Mouse (Mus musculus): Measurements from ENCODE around the gene Tuba8. TPM values are rescaled to one million over a fixed set of nuclear protein-coding genes. Genes with fewer than 3 reads are reported as not detected.

The Tuba8 gene
- polyA plus RNA-seq, 1 experiment from 2014 or later: not detected

GRCm38 (mm10) chr6:121200458-121200857 is 10.0 kb upstream of the Tuba8 start:
- 71% methylated on average over 2 of the region's 4 CpGs for WGBS
- Histone ChIP-seq H3K27ac (replicated peaks in 1 of 2; ENCODE audit: control insufficient read depth in 1 of 2, insufficient read depth in 1 of 2, low read depth in 2 of 2, low read length in 2 of 2) (no peak overlapping the region), H3K4me1 (ENCODE audit: control insufficient read depth in 2 of 2, insufficient read depth in 2 of 2, low read length in 2 of 2) (no peaks in the 10 kb centered on the region), H3K27me3 (ENCODE audit: control insufficient read depth, insufficient read depth, low read length) (no peaks in the 10 kb centered on the region), H3K4me3 (ENCODE audit: control insufficient read depth in 1 of 2, insufficient read depth in 1 of 2, low read depth in 1 of 2, low read length in 2 of 2) (no peak overlapping the region), H3K4me2 (ENCODE audit: low read length) (no peak overlapping the region), H3K9ac (ENCODE audit: low read length) (no peak overlapping the region), H3K36me3 (ENCODE audit: control insufficient read depth, insufficient read depth, low read length) (no peaks in the 10 kb centered on the region), H3K9me3 (ENCODE audit: control insufficient read depth, low read length) (no peaks in the 10 kb centered on the region)
- ATAC-seq (ENCODE audit: insufficient number of reproducible peaks, insufficient read depth, low FRiP score, low read depth): no peak

GRCm38 (mm10) chr6:121202026-121202425 is 8.5 kb upstream of the Tuba8 start:
- 80% methylated on average over 5 of the region's 5 CpGs for WGBS
- H3K27ac ChIP-seq (replicated peaks in 1 of 2; ENCODE audit: control insufficient read depth in 1 of 2, insufficient read depth in 1 of 2, low read depth in 2 of 2, low read length in 2 of 2): no peak overlapping the region

GRCm38 (mm10) chr6:121206481-121206880 is 4.0 kb upstream of the Tuba8 start:
- no peak overlapping the region for H3K9ac ChIP-seq (ENCODE audit: low read length)
- no peak for ATAC-seq (ENCODE audit: insufficient number of reproducible peaks, insufficient read depth, low FRiP score, low read depth)
- peaks cover 23% of the 10 kb centered on the region for H3K27me3 ChIP-seq (ENCODE audit: control insufficient read depth, insufficient read depth, low read length)
- H3K4me1 ChIP-seq (ENCODE audit: control insufficient read depth in 2 of 2, insufficient read depth in 2 of 2, low read length in 2 of 2): peaks cover 4 to 12% of the 10 kb centered on the region in 2 experiments; a peak in 3 of 4 replicates
- no peak overlapping the region for H3K4me3 ChIP-seq (ENCODE audit: control insufficient read depth in 1 of 2, insufficient read depth in 1 of 2, low read depth in 1 of 2, low read length in 2 of 2)
- H3K27ac ChIP-seq (replicated peaks in 1 of 2; ENCODE audit: control insufficient read depth in 1 of 2, insufficient read depth in 1 of 2, low read depth in 2 of 2, low read length in 2 of 2): no peak overlapping the region
- H3K9me3 ChIP-seq (ENCODE audit: control insufficient read depth, low read length): 0 out of 2 replicates have a peak, but pooled peaks cover 3% of the 10 kb centered on the region
- no peaks in the 10 kb centered on the region for H3K36me3 ChIP-seq (ENCODE audit: control insufficient read depth, insufficient read depth, low read length)
- no peak overlapping the region for H3K4me2 ChIP-seq (ENCODE audit: low read length)
- WGBS: 86% methylated on average over 5 of the region's 5 CpGs

More at GRCm38 (mm10) chr6:121202026-121202425, 8.5 kb upstream of the Tuba8 start:
- Histone ChIP-seq H3K27me3 (ENCODE audit: control insufficient read depth, insufficient read depth, low read length) (no peaks in the 10 kb centered on the region), H3K4me3 (ENCODE audit: control insufficient read depth in 1 of 2, insufficient read depth in 1 of 2, low read depth in 1 of 2, low read length in 2 of 2) (no peak overlapping the region), H3K9me3 (ENCODE audit: control insufficient read depth, low read length) (no peaks in the 10 kb centered on the region), H3K9ac (ENCODE audit: low read length) (no peak overlapping the region), H3K4me2 (ENCODE audit: low read length) (no peak overlapping the region), H3K4me1 (ENCODE audit: control insufficient read depth in 2 of 2, insufficient read depth in 2 of 2, low read length in 2 of 2) (no peaks in the 10 kb centered on the region), H3K36me3 (ENCODE audit: control insufficient read depth, insufficient read depth, low read length) (no peaks in the 10 kb centered on the region)
- ATAC-seq (ENCODE audit: insufficient number of reproducible peaks, insufficient read depth, low FRiP score, low read depth): no peak

DNA sequence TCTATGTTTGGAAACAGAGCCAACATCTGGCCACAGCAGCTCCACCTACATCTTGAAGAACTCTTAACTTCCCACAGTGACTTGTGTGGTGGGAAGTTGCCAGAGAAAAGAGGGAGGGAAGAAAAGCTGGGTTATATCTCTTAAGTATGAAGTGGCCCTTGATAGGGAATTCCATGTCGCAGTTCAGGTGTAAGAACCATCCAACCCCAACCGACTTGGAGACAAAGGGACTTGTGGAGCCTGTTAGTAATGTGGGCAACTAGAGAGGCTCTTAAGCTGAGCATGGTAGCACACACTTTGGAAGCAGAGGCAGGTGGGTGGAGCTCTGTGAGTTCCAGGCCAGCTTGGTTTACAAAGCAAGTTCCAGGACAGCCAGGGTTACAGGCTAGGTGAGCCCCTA is 912 bp upstream of the Tuba8 start:
- Histone ChIP-seq H3K4me1 (ENCODE audit: control insufficient read depth in 2 of 2, insufficient read depth in 2 of 2, low read length in 2 of 2) (peaks cover 6 to 16% of the 10 kb centered on the region in 2 experiments; a peak in 3 of 4 replicates), H3K9me3 (ENCODE audit: control insufficient read depth, low read length) (0 out of 2 replicates have a peak, but pooled peaks cover 3% of the 10 kb centered on the region), H3K9ac (ENCODE audit: low read length) (no peak overlapping the region), H3K4me3 (ENCODE audit: control insufficient read depth in 1 of 2, insufficient read depth in 1 of 2, low read depth in 1 of 2, low read length in 2 of 2) (no peak overlapping the region), H3K36me3 (ENCODE audit: control insufficient read depth, insufficient read depth, low read length) (no peaks in the 10 kb centered on the region), H3K27ac (replicated peaks in 1 of 2; ENCODE audit: control insufficient read depth in 1 of 2, insufficient read depth in 1 of 2, low read depth in 2 of 2, low read length in 2 of 2) (no peak overlapping the region), H3K27me3 (ENCODE audit: control insufficient read depth, insufficient read depth, low read length) (peaks cover 32% of the 10 kb centered on the region), H3K4me2 (ENCODE audit: low read length) (no peak overlapping the region)
- WGBS: 62% methylated on average over 2 of the region's 2 CpGs
- no peak for ATAC-seq (ENCODE audit: insufficient number of reproducible peaks, insufficient read depth, low FRiP score, low read depth)

- Histone ChIP-seq H3K27ac (replicated peaks in 1 of 2; ENCODE audit: control insufficient read depth in 1 of 2, insufficient read depth in 1 of 2, low read depth in 2 of 2, low read length in 2 of 2) (no peak overlapping the region), H3K4me2 (ENCODE audit: low read length) (peak overlapping the region; percentile 96), H3K9ac (ENCODE audit: low read length) (peak overlapping the region; percentile 48), H3K36me3 (ENCODE audit: control insufficient read depth, insufficient read depth, low read length) (no peaks in the 10 kb centered on the region), H3K9me3 (ENCODE audit: control insufficient read depth, low read length) (0 out of 2 replicates have a peak, but pooled peaks cover 3% of the 10 kb centered on the region), H3K4me1 (ENCODE audit: control insufficient read depth in 2 of 2, insufficient read depth in 2 of 2, low read length in 2 of 2) (peaks cover 8 to 16% of the 10 kb centered on the region in 2 experiments; a peak in 3 of 4 replicates), H3K4me3 (ENCODE audit: control insufficient read depth in 1 of 2, insufficient read depth in 1 of 2, low read depth in 1 of 2, low read length in 2 of 2) (peak overlapping the region; percentile 44 to 49), H3K27me3 (ENCODE audit: control insufficient read depth, insufficient read depth, low read length) (peaks cover 32% of the 10 kb centered on the region)
- WGBS: 2% methylated on average over 12 of the region's 12 CpGs
- no peak for ATAC-seq (ENCODE audit: insufficient number of reproducible peaks, insufficient read depth, low FRiP score, low read depth)
Observed at GRCm38 (mm10) chr6:121210926-121211289, 412 bp downstream of the Tuba8 start.

DNA sequence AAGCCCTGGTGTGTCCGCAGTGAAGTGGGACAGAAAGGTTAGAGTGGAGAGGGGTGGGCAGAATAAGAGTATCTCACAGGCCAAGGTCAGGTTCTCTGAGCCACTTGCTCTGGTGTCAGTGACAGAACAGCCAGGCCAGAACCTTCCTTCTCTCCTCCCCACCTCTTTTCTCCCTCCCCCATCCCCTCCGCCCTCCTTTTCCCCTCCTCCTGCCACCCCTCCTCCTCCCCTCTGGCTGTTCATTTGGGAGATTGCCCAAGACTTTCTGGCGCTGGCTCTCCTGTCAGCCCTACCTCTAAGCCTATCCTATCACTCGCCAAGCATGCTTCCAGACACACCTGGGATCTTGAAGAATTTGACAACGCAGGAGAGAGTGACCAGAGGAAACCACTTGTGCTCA is 1.2 kb downstream of the Tuba8 start:
- no peak overlapping the region for H3K27ac ChIP-seq (replicated peaks in 1 of 2; ENCODE audit: control insufficient read depth in 1 of 2, insufficient read depth in 1 of 2, low read depth in 2 of 2, low read length in 2 of 2)
- H3K27me3 ChIP-seq (ENCODE audit: control insufficient read depth, insufficient read depth, low read length): peaks cover 32% of the 10 kb centered on the region
- peak overlapping the region; percentile 96 for H3K4me2 ChIP-seq (ENCODE audit: low read length)
- no peaks in the 10 kb centered on the region for H3K36me3 ChIP-seq (ENCODE audit: control insufficient read depth, insufficient read depth, low read length)
- WGBS: 14% methylated on average over 4 of the region's 5 CpGs
- 0 out of 2 replicates have a peak, but pooled peaks cover 3% of the 10 kb centered on the region for H3K9me3 ChIP-seq (ENCODE audit: control insufficient read depth, low read length)
- H3K4me3 ChIP-seq (ENCODE audit: control insufficient read depth in 1 of 2, insufficient read depth in 1 of 2, low read depth in 1 of 2, low read length in 2 of 2): peak overlapping the region in 1 of 2 experiments; percentile 49; a peak in 2 of 4 replicates
- H3K4me1 ChIP-seq (ENCODE audit: control insufficient read depth in 2 of 2, insufficient read depth in 2 of 2, low read length in 2 of 2): peaks cover 8 to 16% of the 10 kb centered on the region in 2 experiments; a peak in 3 of 4 replicates
- no peak for ATAC-seq (ENCODE audit: insufficient number of reproducible peaks, insufficient read depth, low FRiP score, low read depth)
- H3K9ac ChIP-seq (ENCODE audit: low read length): no peak overlapping the region; the same call in 1 of the 2 replicates

GRCm38 (mm10) chr6:121212988-121213387 is 2.5 kb downstream of the Tuba8 start:
- Histone ChIP-seq H3K4me3 (ENCODE audit: control insufficient read depth in 1 of 2, insufficient read depth in 1 of 2, low read depth in 1 of 2, low read length in 2 of 2) (no peak overlapping the region), H3K9ac (ENCODE audit: low read length) (no peak overlapping the region), H3K27me3 (ENCODE audit: control insufficient read depth, insufficient read depth, low read length) (peaks cover 32% of the 10 kb centered on the region), H3K9me3 (ENCODE audit: control insufficient read depth, low read length) (0 out of 2 replicates have a peak, but pooled peaks cover 2% of the 10 kb centered on the region), H3K4me2 (ENCODE audit: low read length) (no peak overlapping the region), H3K36me3 (ENCODE audit: control insufficient read depth, insufficient read depth, low read length) (no peaks in the 10 kb centered on the region), H3K4me1 (ENCODE audit: control insufficient read depth in 2 of 2, insufficient read depth in 2 of 2, low read length in 2 of 2) (peaks cover 8 to 16% of the 10 kb centered on the region in 2 experiments; a peak in 3 of 4 replicates), H3K27ac (replicated peaks in 1 of 2; ENCODE audit: control insufficient read depth in 1 of 2, insufficient read depth in 1 of 2, low read depth in 2 of 2, low read length in 2 of 2) (no peak overlapping the region)
- WGBS: 64% methylated on average over 4 of the region's 4 CpGs
- no peak for ATAC-seq (ENCODE audit: insufficient number of reproducible peaks, insufficient read depth, low FRiP score, low read depth)

- H3K4me3 ChIP-seq (ENCODE audit: control insufficient read depth in 1 of 2, insufficient read depth in 1 of 2, low read depth in 1 of 2, low read length in 2 of 2): no peak overlapping the region
- peaks cover 8 to 16% of the 10 kb centered on the region in 2 experiments; a peak in 3 of 4 replicates for H3K4me1 ChIP-seq (ENCODE audit: control insufficient read depth in 2 of 2, insufficient read depth in 2 of 2, low read length in 2 of 2)
- no peak for ATAC-seq (ENCODE audit: insufficient number of reproducible peaks, insufficient read depth, low FRiP score, low read depth)
- WGBS: 73% methylated on average over 5 of the region's 5 CpGs
- peaks cover 29% of the 10 kb centered on the region for H3K27me3 ChIP-seq (ENCODE audit: control insufficient read depth, insufficient read depth, low read length)
- no peaks in the 10 kb centered on the region for H3K36me3 ChIP-seq (ENCODE audit: control insufficient read depth, insufficient read depth, low read length)
- no peak overlapping the region for H3K9ac ChIP-seq (ENCODE audit: low read length)
- H3K4me2 ChIP-seq (ENCODE audit: low read length): no peak overlapping the region
- H3K27ac ChIP-seq (replicated peaks in 1 of 2; ENCODE audit: control insufficient read depth in 1 of 2, insufficient read depth in 1 of 2, low read depth in 2 of 2, low read length in 2 of 2): no peak overlapping the region
- H3K9me3 ChIP-seq (ENCODE audit: control insufficient read depth, low read length): no peaks in the 10 kb centered on the region
Observed at GRCm38 (mm10) chr6:121214221-121214620, 3.7 kb downstream of the Tuba8 start.
